Mouse (Mus musculus) kidney, postnatal 10 days (tissue): ENCODE data around the gene Katnal1.

Experiments used
- DNase-seq: peaks from one replicate; pipeline ENCODE4 v3.0.0; 2021; ENCODE audit warnings: mixed read lengths

The Katnal1 gene

GRCm38 (mm10) chr5:148924586-148924985 lies 4.5 kb downstream of the Katnal1 start:
- DNase-seq: peak; percentile 33

DNA sequence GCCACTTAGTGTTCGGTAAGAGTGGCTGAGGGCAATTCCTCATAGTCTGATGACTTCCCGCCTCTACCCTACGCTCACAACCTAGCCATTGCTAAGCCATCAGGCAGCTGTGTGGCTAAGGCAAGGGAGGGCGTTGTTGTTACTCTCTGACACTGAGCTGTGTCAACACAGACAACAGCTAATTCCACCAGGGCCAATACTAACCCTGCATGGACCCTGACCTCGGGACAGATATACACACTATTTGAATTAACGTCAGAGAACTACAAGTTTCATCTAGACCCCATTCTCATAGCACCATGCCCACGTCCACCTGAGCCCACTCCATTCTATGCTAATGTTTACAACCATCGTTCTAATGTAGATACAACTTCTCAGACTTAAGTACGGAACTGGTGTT lies 5.1 kb downstream of the Katnal1 start:
- no peak for DNase-seq

- no peak for DNase-seq
These were observed 5.7 kb downstream of the Katnal1 start for GRCm38 (mm10) chr5:148923408-148923807.

DNA sequence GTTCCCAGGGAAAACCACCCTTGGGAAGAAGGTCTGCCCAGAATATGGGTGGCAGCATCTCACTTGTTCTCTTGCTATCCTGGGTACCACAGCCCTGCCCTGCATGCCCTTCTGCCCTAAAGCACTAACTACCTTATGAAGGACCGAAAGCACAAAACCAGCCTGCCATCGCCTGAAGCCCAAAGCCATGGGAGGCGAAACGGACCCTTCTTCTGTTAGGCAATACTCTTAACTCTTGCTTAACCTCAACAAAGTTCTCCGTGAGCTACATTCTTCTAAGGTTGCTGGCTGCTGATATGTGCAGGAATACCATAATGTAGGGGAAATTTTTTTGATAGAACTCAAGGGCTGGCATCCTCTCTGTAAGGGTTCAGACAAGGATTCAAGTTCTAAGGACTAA lies 6.3 kb downstream of the Katnal1 start:
- no peak for DNase-seq

DNA sequence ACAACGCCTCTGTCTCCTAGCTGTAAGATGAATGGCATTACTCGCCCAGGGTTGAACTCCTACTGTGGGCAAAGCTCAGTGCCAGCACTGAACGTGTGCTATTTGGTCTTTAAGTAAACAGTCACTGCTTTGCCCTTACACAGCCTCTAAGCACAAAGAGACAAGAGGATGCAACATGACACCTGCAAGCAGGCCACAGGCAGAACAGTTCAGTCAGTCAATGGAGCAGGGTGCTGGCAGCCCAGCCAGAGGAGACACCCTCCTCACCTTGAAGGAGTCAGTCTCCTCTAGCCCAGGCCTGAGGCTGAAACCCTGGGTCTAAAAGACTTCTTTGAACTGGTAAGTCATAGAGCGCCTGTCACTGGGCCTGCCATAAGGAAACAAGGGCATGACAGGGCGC lies 11.1 kb downstream of the Katnal1 start:
- peak; percentile 3 for DNase-seq

DNA sequence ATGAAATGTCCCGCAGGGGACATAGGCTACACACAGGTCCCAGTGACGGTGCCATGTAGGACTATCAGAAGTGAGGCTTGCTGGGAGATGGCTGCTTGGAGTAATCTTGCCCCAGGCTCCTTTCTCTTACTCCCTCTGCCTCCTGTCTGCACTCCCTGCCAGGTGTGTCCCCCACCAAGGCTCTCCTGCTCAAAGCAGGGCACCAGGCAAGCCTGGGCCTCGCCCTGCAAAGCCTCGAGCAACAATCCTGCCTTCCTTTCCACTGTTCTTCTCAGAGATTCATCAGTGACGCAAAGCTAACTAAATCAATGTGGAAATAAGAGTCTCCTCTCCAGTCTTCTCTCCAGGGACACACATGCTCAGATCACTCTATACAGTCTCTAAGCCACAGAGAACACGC lies 12.3 kb downstream of the Katnal1 start:
- no peak for DNase-seq

- no peak for DNase-seq
These were observed 16.9 kb downstream of the Katnal1 start for GRCm38 (mm10) chr5:148912262-148912661.

DNA sequence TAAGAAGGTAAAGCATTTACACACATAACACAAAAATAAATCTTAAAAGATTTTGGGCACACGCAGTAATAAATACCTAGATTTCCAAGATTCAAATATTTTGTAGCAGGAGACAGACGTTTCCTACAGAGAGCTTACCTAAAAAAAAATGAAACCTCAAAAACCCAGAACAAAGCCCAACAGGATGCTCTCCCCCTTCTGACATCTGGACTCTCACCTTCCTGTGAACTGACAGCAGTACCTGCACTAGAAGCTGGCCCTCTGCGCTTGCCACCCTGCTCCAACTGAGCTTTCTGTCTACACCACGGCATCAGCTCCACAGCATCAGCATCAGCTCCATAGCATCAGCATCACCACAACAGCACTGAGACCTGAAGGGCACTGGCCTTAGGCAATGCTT lies 19.1 kb downstream of the Katnal1 start:
- no peak for DNase-seq

GRCm38 (mm10) chr5:148909402-148909801 lies 19.7 kb downstream of the Katnal1 start:
- DNase-seq: peak; percentile 55

GRCm38 (mm10) chr5:148909057-148909395 lies 20.1 kb downstream of the Katnal1 start:
- DNase-seq: peak; percentile 40

DNA sequence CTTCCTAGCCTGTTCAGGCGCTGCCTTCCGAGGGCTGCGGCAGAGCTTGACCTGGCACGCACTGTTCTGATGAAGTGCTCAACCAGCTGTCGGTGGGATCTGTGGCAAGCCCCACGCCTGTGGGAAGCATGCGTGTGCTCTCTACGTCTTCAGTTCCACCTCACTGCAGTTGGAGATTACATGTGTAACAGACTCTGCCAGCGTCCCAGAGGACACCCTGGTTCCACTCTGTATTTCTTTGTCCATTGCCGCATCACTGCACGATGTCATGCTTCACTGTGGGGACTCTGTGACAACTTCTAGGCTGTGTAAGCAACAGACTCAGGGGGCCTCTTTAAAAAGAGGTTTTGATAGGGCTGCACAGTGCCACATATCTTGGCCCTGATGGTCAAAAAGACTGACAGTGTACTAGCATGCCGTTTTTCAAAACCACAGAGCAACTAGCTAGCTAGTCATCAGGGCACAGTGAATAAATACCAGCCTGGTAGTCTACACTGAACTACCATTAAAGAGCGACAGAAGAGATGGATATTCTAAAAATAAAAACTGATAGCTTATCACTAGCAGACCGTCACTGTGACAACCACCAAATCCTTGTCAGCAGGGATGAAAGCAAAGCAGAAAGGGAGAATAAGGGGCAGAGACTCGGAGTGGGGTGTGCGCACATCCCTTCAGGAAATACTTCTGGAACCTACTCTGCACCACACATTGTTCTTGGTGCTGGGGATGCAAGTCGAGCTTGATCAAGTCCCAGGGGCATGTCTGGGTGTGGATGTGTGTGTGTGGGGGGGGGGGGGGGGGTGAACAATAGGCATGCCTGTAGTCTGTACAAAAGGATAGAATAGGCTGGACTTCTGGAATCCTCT lies 20.7 kb downstream of the Katnal1 start:
- DNase-seq: no peak

- no peak for DNase-seq
These were observed 22.8 kb downstream of the Katnal1 start for GRCm38 (mm10) chr5:148906305-148906704.

DNA sequence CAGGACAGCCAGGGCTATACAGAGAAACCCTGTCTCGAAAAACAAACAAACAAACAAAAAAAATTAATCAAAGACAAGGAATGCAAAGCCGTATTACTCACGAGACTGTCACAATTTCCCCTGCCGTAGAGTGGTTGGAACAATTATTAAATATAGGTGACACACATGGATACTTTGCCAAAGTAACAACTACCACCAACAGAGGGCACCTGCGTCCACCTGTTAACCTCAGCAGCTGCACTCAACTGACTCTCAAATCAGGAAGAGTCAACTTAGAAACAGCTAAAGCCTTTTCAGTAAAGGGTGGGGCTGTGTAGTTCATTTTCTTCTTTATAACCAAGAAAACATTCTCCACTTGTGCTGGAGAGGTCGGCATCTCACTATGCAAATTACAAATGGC lies 24.3 kb downstream of the Katnal1 start:
- peak; percentile 74 for DNase-seq

DNA sequence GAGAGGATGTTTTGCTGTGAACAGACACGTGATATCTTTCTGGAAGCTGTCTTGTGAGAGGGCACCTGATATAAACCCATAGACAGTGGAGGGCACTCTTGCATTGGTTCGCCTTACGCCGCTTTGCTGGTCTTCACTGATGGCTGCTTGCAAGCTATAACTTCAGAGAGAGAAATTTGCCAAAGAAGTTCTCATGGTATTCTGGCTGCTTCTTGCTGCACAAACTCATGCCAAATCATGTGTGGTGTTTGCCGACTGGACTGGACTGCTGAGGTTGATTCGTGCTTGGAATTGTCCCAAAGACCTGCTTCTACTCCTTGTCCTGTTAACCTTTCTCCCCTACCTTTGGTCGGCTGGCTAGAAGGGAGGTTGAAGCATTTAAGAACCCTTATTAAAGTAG lies 29.8 kb downstream of the Katnal1 start:
- no peak for DNase-seq

DNA sequence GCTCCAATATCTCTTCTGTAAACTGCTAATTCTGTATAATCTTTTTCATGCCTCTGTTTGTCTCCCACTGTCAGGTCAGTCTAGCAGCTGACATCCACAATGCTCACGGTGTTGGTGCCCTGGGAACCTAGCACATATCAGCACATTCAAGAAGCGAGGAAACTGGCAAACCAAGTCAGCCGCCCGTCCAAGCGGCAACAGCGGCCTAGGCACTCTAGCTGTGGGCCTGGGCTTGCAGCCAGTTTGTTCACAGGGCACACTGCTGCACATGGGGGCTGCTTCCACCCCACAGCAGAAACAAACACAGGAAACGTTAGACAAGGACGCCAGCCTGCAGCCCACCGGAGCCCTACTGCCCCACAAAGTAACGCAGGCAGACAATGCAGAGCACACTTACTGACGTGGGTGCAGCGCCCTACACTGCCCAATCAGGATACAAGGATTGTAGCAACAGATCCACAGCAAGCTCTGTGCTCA lies 31.1 kb downstream of the Katnal1 start:
- peak; percentile 55 for DNase-seq

GRCm38 (mm10) chr5:148897069-148897702 lies 31.9 kb downstream of the Katnal1 start:
- DNase-seq: peak; percentile 34

DNA sequence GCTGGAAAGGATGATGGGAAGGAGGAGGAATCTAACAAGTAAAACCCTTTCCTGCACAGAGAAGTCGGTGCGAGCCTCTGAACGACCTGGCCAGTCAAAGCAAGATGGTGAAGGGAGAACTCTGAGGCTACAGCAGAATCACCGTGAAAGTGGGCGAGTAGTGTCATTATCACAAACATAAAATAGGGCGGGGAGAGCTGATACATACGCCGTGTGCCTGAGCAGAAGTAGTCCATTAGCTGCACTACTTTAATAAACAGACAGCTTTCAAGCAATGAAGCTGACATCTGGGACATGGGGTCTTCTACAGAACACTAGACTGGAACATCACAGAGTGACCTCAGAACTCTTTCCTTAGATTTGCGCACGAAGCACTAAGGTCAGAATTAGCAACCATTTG lies 32.6 kb downstream of the Katnal1 start:
- no peak for DNase-seq

DNA sequence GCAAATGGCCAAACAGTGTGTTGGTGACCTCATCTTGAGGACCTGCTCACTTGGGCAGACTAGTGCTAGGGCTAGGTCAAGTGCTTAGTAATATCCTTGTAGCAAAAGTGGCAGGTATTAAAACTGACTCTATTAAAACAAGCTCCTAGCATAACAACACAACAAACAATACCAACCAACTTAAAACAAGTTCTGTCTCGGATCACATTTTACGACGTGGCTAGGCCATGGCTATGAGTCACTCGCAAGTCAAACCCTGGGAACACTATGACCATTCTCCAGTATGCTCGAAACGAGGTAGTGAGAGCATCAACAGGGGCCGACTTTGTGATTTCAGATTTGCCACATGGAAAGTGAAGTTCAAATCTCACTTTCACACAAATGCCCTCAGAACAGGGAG lies 33.3 kb downstream of the Katnal1 start:
- DNase-seq: no peak

- DNase-seq: peak; percentile 28
These were observed 34.1 kb downstream of the Katnal1 start for GRCm38 (mm10) chr5:148895034-148895433.

DNA sequence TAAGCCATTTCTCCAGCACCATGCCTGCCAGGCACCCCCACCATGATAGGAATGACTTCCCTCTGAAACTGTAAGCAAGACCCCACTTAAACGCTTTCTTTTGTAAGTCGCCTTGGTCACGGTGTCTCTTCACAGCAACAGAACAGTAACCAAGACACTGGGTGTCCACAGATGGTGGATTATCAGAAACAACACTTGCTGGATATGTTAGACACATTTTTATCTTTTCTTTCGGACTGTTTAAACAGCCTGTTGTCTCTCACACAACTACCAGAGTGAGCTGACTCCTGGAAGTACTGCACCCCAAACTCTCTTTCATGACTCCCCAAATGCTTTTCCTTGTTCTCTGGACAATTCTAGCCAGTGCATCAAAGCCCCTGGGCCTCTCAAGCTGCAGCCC lies 38.9 kb downstream of the Katnal1 start:
- no peak for DNase-seq

- DNase-seq: no peak
These were observed 41.1 kb downstream of the Katnal1 start for GRCm38 (mm10) chr5:148888032-148888431.

- peak; percentile 55 for DNase-seq
These were observed 43.1 kb downstream of the Katnal1 start for GRCm38 (mm10) chr5:148885821-148886609.

DNA sequence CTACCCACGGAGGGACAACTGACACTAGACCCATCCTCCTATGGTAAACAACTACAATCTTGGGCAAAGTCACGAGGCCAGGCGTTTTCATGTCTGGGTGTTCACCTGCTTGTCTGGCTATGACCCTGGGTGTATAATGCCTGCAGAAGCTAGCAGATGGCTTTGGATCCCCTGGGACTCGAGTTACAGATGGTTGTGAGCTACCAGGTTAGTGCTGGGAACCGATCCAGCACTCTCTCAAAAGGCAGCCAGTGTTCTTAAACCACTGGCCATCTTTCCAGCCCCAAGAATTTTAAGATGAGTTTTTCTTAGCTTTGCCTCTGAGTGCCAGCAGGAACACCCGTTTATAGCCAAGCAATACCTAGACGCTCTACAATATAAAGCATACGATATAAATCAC lies 45.4 kb downstream of the Katnal1 start:
- DNase-seq: no peak

GRCm38 (mm10) chr5:148879218-148879617 lies 49.9 kb downstream of the Katnal1 start:
- DNase-seq: no peak
